Mouse (Mus musculus): ENCODE measurements around the gene Vmn2r97. TPM values are rescaled to one million over a fixed set of nuclear protein-coding genes. Genes with fewer than 3 reads are reported as not detected.
"Not testable (repeated sequence)": the region's sequence is repeated elsewhere in the genome, so short reads cannot be mapped to it uniquely, and the experiment has no call there.

The Vmn2r97 gene
- total RNA-seq (2022), result under 1 TPM in 1 of 4 experiments, not detected in 3; 0.15 TPM

DNA sequence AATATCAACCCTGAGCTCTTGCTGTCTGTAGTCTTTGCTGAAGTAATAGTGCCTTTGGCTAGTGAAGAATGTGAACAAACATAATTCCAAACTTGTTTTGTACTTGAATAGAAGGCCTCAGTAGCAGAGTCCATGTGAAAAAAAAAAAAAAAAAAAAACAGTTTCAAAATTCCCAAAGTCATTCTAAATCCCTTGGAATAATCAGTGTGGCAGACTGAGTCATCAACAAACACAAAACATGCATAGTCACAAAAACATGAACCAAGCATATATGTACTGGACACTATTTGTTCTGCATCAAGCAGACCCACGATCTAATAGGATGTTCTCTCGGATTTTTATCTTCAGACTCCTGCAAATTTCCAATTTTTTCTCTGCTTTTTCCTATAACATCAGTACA lies at the start of gene Vmn2r97:
TSS of gene Vmn2r97 (plus strand) at position 301 of the 400 bp plus-strand sequence.
- not testable (repeated sequence) for DNase-seq (ENCODE audit: low spot score in 2 of 2)

GRCm38 (mm10) chr17:18882436-18882835 lies 31.7 kb upstream of the Vmn2r97 start:
- not testable (repeated sequence) for DNase-seq (ENCODE audit: low spot score in 2 of 2)

GRCm38 (mm10) chr17:18889745-18890329 lies 24.3 kb upstream of the Vmn2r97 start:
- DNase-seq (ENCODE audit: low spot score in 2 of 2), result no peak

- not testable (repeated sequence) for DNase-seq (ENCODE audit: low spot score in 2 of 2)
Observed at GRCm38 (mm10) chr17:18957800-18958199, 43.7 kb downstream of the Vmn2r97 start.

- DNase-seq (ENCODE audit: low spot score in 2 of 2), result no peak
Observed at GRCm38 (mm10) chr17:18968371-18969275, 54.5 kb downstream of the Vmn2r97 start.

Other genes with a start within 250 kb of the Vmn2r97 start
- gene Vmn2r98, start 139.2 kb downstream of the Vmn2r97 start, total RNA-seq (2022), result not detected